Mouse (Mus musculus) adrenal gland, adult 2 months (tissue): ENCODE measurements around the gene Frg2f1. TPM values are rescaled to one million over a fixed set of nuclear protein-coding genes. Genes with fewer than 3 reads are reported as not detected.
"Not testable (repeated sequence)": the region's sequence is repeated elsewhere in the genome, so short reads cannot be mapped to it uniquely, and the experiment has no call there.

Experiments used
- DNase-seq: peaks from one replicate; pipeline ENCODE4 v3.0.0; 2021
- long read RNA-seq: library from polyadenylated mRNA; stranded (forward); transcript quantifications from one replicate; pipeline ENCODE4 v2.0.0, GENCODE M21; 2021
- polyA plus RNA-seq: library from polyadenylated mRNA; depleted of rRNA; stranded (reverse); fragments of >200 nt; gene quantifications from 2 replicates; pipeline ENCODE4 v1.2.3, GENCODE M21; 2012; rRNA removed
- total RNA-seq, 2 experiments: library from RNA; stranded (reverse); gene quantifications; 2 replicates each; pipeline ENCODE4 v1.2.3; 2021

Gene Frg2f1
- total RNA-seq: 1 to 10 TPM; 8.2 to 9.5 TPM
- polyA plus RNA-seq: 24.8 and 32.4 TPM in 2 replicates
- long read RNA-seq, partial matches to known transcripts: 0 of 6 reads
- long read RNA-seq, other reads (novel, unspliced or antisense): 6 of 6 reads

DNA sequence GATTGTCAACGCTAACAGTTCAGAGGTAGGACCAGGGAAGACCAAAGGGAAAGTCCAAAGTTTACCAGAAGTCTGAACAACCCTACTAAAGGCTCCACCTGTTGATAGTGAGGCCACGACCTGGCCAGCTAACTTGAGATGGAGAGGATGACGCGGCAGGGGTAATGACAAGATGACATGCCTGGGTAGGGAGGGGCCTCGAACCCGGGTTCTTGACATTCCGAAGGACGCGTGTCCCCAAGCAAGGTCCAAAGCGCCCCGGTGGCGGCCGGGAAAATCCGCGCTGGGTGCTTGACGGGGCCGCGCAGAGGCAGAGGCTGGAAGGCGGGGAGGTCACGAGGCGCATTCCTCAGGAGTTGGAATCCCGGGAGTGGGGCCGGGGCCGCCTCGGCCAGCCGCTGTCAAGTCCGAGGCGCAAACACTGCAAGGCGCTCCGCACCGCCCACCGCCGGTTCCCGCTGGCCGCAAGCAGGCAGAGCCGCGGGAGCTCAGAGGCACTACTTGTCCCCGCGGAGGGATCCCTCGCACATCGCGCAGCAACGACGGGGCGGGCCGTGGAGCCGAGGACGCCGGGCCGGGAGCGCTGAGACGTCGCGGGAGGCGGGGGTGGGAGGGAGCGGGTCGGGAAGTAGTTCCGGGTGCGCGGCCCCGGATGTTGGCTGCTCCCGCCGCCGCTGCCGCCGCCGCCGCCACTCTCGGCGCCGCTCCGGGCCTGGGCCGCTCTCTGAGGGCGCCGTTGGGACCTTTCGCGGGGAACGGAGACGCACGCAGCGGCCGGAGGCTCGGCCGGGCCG lies at the start of gene Frg2f1:
Frg2f1 (minus strand) TSS at position 499 of the 794 bp plus-strand sequence.
- peak; percentile 97 for DNase-seq

DNA sequence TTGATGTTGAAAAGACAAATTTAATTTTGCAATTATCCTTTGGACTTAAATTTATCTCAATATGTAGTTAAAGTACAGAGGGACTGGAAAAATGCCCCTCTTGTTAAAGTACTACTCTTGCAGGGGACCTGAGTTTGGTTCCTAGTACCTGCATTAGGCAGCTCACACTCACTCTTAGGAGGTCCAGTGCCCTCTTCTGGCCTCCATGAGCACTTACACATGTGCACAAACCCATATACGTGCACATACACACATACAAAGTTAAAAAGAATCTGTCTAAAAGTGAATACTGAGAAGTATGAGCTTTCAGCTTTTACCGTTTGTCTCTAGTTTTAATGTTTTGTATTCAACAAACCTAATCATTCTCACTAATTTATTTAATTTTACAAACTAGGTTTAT lies 48.7 kb upstream of the Frg2f1 start:
- DNase-seq: no peak

DNA sequence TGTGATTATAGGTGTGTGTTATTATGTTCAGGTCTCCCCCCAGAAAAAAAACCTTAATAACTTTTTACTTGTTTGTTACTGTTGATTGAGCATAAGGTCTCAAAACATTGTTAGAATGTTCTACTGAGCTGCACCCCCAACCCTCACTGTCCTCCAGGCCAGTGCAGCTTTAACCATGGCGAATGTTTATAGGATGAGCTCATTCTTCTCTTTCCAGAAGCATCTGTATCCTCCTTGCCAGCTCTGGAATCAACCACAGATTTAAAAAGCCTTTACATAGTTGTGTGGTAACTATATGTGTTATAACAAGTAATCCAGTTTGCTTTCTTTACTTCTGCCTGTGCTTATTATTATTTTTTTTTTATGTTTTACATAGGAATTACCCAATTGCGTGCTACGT lies 36.1 kb upstream of the Frg2f1 start:
- no peak for DNase-seq

DNA sequence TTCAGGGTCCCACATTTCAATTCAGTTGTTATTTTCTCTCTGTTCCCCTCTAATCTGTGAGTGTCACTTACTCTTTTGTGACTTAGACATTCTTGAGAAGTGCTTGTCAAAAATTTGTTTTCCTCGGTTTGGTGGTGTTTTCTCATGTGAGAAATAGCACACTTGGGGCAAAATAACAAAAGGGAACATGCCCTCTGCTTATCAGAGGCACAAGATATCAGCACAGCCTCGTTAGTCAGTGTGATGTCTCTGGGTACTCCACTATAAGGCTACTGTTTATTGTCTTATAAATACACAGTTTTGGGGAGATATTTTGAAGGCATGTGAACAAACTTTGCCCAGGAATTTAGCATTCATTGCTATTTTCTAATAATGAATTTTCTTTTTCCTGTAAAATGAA lies 35.2 kb upstream of the Frg2f1 start:
- DNase-seq: no peak

DNA sequence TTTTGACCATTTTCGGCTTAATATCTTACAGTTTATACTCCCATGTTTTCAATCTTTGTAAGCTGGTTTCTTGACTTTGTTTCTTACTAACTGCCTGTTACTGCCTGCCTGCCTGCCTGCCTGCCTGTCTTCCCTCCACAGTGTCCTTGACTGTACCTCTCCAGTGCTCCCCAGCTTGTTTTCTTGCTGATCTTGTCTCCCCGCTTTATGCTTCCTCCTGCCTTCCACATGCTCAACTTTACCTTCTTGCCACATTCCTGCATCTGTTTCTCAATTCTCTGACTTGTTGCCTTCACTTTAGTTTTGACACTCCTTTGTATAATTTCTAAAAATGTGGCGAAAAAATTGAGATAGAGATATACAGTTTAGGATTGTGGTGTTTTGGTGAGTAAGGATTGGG lies 33.4 kb upstream of the Frg2f1 start:
- no peak for DNase-seq

DNA sequence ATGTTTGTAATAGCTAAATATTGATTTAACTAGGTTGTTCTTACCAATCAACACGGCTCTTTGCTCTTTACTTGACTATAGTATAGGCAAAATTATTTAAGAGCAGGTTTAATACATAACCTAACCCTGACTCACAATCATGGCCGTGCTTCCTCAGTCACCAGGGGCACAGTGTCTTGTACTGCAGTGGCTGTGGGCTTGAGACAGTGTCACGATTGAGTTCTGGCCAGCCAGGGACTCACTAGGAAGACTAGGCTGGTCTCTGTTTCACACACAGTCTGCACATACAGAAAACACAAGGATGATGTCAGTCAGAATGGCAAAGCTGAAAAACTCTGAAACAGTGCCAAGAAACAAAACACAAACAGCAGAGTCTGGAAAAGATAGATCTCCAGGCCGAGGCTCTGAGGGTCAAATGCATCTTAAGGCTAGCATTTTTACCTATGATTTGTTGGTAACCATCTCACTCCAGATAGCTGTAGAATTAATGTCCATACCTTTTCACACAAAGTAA lies 27.1 kb upstream of the Frg2f1 start:
- no peak for DNase-seq

DNA sequence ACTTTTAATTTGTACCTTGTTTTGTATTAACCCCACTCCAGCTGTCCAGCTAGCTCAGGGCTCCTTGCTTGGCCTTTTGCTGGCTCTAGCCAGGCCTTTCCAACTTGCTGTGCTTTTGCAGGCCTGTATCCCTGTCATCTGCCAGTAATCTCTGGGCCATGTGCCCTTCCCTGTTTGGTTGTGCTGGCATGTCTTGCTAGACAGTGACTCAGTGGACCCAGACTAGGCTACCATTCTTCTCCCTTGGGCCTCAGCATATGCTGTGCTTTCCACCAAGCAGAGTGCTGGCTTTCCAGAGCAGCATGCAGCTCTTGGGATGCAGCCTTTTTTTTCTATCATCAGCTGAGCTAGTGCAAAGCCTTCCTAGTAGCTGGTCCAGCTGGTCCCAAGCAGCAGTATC lies 23.8 kb upstream of the Frg2f1 start:
- no peak for DNase-seq

DNA sequence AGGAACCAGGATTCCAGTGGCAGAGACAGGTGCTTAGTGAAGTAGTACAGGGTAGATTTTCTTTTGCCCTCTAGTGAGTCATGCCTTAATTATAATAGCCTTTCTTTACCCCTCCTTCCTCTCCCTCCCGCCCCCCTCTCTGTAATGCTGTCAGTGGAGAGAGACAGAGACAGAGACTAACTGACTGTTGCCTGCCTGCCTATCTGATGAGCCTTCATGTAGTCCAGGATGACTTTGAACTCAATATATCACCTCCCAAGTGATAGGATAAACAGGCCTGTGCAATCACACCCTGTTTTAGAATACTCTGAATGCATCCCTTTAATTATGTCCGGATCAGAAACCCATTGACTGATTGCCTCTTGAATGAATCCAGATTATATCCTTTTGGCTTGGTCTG lies 16.1 kb upstream of the Frg2f1 start:
- DNase-seq: no peak

DNA sequence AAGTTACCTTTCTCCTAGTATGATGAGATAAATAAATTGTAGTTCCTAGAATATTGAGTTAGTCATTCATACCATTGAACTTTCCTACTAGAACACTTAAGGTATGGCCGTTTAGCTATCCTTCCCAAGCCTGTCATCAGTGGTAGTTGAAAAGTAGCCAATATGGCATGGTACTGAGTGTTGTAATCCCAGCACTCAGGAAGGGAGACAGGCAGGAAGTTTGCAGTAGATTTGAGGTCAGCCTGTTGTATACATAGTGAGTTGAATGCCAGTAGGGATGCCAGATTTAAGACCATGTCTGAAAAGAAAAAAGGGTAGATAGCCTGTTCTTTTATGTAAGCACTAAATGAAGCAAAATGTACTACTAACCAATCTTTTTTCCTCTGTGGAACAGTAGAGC lies 11.5 kb upstream of the Frg2f1 start:
- DNase-seq: no peak

DNA sequence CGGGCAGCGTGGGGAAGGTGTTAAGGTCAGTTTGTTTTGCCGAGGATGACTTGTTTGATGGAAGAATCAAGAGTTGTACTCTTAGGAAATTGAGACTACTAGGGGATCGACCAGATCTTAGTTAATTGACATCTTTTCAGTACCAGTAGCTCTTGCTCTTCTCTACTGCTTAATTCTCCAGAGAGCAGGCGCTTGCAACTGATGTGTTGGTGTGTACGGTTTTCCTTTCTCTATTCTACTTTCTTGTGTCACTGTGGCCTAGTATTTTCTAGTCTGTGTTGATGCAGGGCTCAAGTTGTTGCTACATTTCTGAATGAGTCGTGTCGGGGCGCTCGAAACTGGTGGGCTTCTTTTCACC lies 1.2 kb upstream of the Frg2f1 start:
- DNase-seq: no peak

DNA sequence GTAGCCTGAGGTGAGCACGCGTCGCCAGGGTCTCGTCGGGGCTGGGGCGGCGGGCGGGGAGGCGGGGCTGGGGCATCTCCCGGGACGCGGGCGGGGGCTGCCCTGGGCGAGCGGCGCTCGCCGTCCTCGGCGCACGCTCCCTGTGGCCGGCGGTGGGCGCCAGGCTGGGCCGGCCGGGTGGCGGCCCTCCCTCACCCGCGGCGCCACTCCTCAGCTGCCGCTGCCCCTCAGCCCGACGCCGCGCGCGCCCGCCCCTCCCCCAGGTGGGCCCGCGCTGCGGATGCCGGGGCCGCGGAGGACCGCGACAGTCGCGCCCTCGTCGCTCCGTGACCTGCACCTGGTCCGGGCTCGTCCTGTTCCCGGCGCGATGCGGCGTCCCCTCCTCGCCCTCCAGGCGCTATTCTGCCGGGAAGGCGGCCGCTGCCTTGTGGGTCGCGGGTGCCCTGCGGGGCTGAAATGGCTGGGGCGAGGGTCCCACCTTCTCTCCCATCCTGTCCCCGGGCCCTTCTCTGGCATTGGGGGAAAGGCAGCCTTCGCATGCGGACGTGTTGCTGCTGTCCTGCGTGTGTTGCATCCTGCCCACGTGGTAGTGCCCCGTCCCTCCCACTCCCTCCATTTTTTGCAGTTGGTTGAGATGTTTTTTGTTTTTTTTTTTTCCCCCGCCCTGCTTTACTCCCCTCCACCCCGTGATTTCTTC lies 655 bp upstream of the Frg2f1 start:
- DNase-seq: peak; percentile 66

DNA sequence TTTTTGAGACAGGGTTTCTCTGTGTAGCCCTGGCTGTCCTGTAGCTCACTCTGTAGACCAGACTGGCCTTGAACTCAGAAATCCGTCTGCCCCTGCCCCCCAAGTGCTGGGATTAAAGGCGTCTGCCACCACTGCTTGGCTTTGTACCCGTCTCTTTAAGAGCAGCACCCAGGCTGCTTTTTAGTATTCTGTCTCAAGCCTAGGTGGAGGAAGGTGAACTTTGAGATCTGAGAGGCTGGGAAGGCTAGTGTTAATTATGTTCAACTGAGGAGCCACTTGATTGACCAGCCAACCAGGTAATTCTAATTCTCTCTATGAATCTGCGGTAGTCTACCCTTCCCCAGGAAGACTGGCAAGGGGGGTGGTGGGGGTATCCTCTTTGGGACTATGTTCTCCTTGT lies 1.9 kb downstream of the Frg2f1 start:
- DNase-seq: no peak

DNA sequence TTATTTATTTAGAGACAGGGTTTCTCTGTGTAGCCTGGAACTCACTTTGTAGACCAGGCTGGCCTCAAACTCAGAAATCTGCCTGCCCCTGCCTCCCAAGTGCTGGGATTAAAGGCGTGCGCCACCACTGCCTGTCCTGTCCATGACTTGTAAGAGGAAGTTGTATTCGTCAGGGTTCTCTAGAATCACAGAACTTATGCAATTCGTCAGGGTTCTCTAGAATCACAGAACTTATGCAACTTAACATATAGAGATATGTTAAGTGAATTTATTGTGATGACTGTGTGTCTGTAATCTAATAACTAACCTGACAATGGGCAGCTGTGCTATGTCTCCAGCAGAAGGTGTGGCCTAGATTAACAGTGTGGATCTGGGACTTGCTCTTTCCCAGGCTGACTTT lies 2.7 kb downstream of the Frg2f1 start, which contains the start of gene Foxj3:
Foxj3 (plus strand) TSS at position 390 of the 400 bp plus-strand sequence.
- DNase-seq: not testable (repeated sequence)

DNA sequence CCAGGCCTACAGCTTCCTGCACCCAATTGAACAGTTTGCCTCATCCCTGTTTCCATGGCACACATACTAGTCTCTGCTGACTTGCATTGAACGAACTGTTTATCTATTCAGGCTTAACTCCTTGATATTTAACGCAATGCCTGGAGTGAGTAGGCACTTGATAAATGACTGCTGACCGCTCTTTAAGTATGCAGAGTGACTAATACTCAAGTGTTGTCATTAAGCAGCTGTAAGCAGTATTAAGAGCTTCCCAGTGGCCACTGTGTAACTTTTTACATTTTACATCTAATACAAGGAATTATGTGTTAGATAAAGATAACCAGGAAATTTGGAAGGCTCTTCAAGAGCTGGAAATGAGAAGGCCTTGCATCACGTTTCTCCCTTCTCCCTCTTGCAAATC lies 4.2 kb downstream of the Frg2f1 start:
- DNase-seq: no peak

DNA sequence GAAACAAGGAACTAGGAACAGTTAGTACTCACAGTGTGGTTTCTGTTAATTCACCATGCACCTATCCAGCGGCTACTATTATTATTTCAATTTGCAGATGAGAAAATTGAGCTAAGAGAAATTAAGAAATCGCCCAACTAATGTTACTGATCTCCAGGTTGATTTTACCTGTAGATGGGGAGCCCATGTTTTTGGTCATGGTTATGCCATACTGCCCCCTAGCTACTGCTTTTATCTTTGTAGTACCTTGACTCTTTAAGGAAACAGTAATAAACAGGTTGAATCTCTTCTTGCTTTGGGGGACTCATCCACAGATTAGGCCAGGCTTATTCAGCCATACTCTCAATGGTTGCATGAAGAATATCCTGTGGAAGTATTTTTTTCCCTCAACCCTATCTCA lies 7.5 kb downstream of the Frg2f1 start:
- no peak for DNase-seq

DNA sequence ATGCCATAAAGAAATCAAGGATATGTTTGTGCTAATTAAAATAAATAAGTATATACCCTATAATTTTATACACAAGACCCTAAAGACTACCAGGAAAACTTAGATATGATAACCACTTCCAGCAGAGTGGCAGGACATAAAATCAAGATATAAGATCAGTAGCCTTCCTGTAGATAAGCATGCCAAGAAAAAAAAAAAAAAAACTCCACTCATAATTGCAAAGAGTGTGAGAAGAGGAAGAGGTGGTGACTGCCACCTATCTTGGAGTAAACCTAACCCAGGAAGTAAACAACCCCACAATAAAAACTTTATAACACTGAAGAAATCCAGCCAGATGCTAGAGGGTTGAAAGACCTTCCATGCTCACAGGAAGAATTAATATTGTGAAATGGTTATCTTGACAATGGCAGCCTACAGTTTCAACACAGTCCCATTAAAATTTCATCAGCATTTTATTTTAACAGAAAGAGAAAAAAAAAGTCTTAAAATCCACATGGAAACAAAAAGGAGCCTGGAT lies 12.9 kb downstream of the Frg2f1 start:
- DNase-seq: no peak

DNA sequence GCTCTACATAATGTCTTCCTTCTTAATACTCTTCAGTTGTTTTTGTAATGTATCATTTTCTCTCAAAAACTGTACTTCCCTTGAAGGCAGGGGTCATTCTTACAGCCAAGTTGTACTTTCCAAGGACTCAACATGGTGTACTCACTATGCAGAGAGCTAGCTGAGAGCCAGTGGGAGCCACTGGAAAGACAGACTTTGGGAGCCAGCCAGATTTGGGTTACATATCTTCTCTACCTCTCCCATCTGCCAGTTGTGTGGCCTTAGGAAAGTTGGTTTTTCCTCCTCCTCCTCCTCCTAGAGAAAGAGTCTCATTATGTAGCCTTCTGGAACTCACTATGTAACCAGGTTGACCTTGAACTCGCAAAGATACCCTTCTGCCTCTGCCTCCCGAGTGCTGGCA lies 14.9 kb downstream of the Frg2f1 start:
- no peak for DNase-seq

DNA sequence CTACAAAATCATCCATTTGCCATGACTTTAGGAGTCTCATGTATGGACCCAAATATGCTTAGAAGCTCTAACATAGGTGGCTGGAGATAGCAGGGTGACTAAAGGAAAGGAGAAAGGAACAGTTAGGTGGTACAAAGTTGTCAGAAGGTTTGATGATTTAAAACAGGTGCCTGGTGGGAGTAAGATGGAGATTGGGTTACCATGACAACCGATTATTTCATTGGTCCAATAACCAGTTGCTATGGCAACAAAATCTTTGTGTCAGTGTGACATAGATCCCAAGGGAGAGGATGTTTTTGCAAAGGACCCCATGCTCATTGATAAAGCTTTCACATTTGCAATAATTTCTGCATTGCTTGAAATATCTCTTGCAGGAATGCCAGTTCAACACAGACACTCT lies 15.3 kb downstream of the Frg2f1 start:
- no peak for DNase-seq

DNA sequence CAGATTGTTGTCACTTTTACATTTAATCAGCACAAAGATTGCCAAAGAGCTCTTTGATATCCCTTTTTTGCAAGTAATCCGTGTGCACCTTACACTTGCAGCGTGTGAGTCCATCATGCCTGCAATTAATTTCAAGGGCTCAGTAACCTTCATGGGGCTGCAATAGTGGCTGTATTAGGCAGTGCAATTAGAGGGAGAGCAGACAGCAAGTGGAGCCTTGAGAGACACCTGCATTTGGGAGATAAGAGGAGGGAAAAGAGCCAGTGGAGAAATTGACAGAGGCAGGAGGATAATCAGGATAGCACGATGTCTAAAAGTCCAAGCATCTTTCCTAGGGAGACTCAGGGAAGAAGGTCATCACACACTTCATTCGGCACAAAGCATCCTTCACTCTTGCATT lies 15.8 kb downstream of the Frg2f1 start:
- no peak for DNase-seq

DNA sequence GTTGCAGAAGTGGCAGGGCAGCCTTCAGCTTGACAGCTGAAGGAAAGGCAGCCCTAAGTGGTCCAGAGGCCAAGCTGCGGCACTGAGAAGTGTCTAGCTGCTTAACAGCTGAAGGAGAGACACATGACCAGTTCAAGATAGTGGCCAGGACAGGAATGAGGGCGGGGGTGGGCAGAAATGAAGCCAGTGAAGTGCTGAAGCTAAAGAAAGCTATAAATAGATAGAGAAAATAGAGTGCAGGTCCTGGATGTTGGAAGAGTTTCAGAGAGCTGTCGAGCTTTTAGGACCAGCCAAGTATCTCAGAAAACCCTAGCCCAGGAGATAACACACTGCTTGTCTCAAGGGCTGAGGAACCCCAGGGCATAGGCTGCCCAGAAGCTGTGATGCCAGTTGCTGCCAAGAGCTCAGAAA lies 26.6 kb downstream of the Frg2f1 start:
- no peak for DNase-seq

DNA sequence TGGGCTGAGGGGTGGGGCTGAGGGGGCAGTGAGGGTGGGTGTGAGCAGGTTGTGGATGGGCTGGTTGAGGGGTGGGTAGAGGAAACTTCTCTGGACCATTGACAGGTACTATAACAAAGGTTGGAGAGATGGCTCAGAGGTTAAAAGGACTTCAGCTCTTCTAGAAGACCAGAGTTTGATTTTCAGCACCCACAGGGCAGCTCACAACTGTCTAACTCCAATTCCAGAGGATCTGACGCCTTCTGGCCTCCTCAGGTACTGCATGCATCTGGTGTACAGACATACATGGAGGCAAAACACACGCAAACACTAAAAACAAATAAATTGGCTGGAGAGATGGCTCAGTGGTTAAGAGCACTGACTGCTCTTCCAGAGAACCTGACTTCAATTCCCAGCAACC lies 27.7 kb downstream of the Frg2f1 start:
- no peak for DNase-seq

DNA sequence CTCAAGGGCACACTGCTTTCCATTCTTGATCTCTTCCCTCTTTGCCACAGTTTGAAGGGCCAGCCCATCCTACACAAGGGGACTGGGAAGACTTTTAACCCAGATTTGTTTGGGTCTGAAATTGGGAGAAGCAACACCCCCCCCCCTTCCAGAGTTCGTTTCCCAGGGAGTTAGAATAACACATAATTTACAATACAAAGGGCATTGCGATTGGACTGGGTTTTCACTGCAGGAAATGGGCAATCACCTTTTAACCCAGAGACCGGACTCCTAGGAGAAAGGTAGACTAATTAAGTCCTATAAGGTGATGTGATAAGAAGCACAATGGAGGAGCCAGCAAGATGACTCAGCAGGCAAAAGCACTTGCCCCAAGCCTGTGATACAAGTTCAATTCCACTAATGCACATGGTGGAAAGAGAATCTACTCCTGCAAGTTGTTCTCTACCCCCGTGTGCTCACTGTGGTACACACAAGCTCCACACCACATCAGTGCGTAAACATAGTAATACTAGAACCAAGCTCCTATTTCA lies 40.9 kb downstream of the Frg2f1 start:
- no peak for DNase-seq

DNA sequence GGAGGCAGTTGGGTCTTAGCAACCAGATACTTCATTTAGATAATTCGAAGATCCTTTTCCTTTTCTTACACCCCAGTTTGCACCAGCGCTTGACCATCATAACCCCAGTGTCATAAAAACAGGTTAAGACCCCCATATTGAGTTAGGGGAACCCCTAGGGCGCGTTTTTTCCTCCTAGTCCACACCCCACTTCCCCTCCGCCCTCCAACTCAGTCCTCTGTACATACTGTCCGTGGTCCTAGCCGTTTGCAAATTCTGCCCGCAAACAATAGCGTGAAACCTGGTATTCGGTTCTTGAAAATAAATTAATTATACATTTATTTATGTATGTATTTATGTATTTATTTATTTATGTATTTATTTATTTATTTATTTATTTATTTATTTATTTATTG lies 46.4 kb downstream of the Frg2f1 start:
- DNase-seq: no peak
